Mouse (Mus musculus) spleen, adult 2 months (tissue): ENCODE data around the gene Efcab9.

ENCODE experiments used
- CTCF ChIP-seq: fragments of 200-500 bp; IDR thresholded peaks from 2 replicates; pipeline ENCODE4 v1.5.1; 2011; ENCODE audit warnings: mild to moderate bottlenecking, inconsistent platforms; ENCODE audit not compliant: insufficient read depth, insufficient read length, insufficient replicate concordance; ENCODE audit errors: extremely low read depth
- POLR2A ChIP-seq: fragments of 200-500 bp; IDR thresholded peaks from 2 replicates; pipeline ENCODE4 v1.6.1; 2011; ENCODE audit warnings: low read depth, low read length, inconsistent platforms

- TF ChIP-seq CTCF (no peak), POLR2A (no peak)
These were observed 3.8 kb upstream of the Efcab9 start for GRCm38 (mm10) chr11:32535646-32536045.
